Mouse (Mus musculus): Measurements from ENCODE around the gene Psg17.

GRCm38 (mm10) chr7:18779337-18779781 lies 42.0 kb downstream of the Psg17 start:
- TF ChIP-seq POLR2A (IDR thresholded peaks at IDR 0.05; ENCODE audit: borderline replicate concordance, low read depth, low read length) (no peak), CTCF (IDR thresholded peaks at IDR 0.05; ENCODE audit: low read depth, low read length) (no peak)
